Mouse (Mus musculus) E14TG2a.4 (cell line): ENCODE data around the gene Myo1e.
A peak's percentile ranks its signal among the peaks of the same experiment; 100 is the strongest.

Experiments
- H3K27me3 ChIP-seq: 2 replicates; pipeline ENCODE4 v1.6.1; 2014; ENCODE audit warnings: low read length, control low read depth; ENCODE audit not compliant: insufficient read depth
- H3K36me3 ChIP-seq: 2 replicates; pipeline ENCODE4 v1.6.1; 2014; ENCODE audit warnings: low read length, control low read depth; ENCODE audit not compliant: insufficient read depth
- H3K4me1 ChIP-seq: replicated peaks from 2 replicates; pipeline ENCODE4 v1.6.1; 2014; ENCODE audit warnings: low read depth, low read length, control low read depth
- H3K4me3 ChIP-seq: replicated peaks from 2 replicates; pipeline ENCODE4 v1.5.1; 2014; ENCODE audit warnings: mild to moderate bottlenecking, low read length
- H3K9me3 ChIP-seq: 2 replicates; pipeline ENCODE4 v1.6.1; 2014; ENCODE audit warnings: low read length, control low read depth
- CTCF ChIP-seq: conservative IDR thresholded peaks from 2 replicates; pipeline ENCODE4 v1.5.1; 2014; ENCODE audit warnings: low read length
- NANOG ChIP-seq: IDR thresholded peaks from 2 replicates; pipeline ENCODE4 v1.6.1; 2014; ENCODE audit warnings: borderline replicate concordance, low read length, mixed read lengths
- POU5F1 ChIP-seq: IDR thresholded peaks from 2 replicates; pipeline ENCODE4 v1.6.1; 2014; ENCODE audit warnings: low read length, borderline replicate concordance

Gene Myo1e

DNA sequence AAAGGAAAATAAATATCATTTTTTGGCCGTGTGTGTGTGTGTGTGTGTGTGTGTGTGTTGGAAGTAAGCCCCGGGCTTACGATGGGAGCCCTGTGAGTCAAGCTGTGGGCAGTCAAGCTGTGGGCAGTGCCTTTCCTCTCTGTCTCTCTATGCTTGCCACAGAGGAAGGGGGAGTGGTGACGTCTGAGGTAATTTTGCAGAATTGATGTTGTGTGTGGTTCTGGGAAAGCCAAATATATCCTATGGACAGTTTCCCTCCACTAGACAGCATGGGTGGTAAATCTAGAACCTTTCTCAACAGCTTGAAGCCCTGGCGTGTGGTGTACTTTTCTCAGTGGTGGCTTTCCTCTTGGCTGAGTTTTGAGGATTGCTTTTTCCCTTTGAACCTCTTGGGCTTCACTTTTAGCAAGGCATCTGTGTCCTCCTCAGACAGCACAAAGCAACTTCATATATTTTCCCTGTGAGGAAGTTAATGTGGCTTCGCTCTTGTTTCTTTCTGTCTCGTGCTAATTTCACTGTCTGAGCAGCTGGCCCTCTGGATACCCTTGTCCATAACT is 77.5 kb downstream of the Myo1e start:
- Histone ChIP-seq H3K4me1 (peaks cover 34% of the 10 kb centered on the region), H3K4me3 (no peak overlapping the region), H3K27me3 (no peaks in the 10 kb centered on the region), H3K36me3 (peaks cover 6% of the 10 kb centered on the region; the same call in 1 of the 2 replicates), H3K9me3 (no peaks in the 10 kb centered on the region)
- TF ChIP-seq NANOG (no peak), POU5F1 (no peak), CTCF (no peak)

GRCm38 (mm10) chr9:70290785-70291184 is 83.6 kb downstream of the Myo1e start:
- TF ChIP-seq POU5F1 (no peak), CTCF (no peak), NANOG (no peak)
- Histone ChIP-seq H3K36me3 (peaks cover 7% of the 10 kb centered on the region; the same call in 1 of the 2 replicates), H3K9me3 (no peaks in the 10 kb centered on the region), H3K4me3 (no peak overlapping the region), H3K27me3 (no peaks in the 10 kb centered on the region), H3K4me1 (no peaks in the 10 kb centered on the region)

- H3K4me1 ChIP-seq, result peaks cover 15% of the 10 kb centered on the region
- TF ChIP-seq CTCF (no peak), POU5F1 (no peak), NANOG (no peak)
- H3K4me3 ChIP-seq, result no peak overlapping the region
- no peaks in the 10 kb centered on the region for H3K9me3 ChIP-seq
- peaks cover 4% of the 10 kb centered on the region; the same call in 1 of the 2 replicates for H3K36me3 ChIP-seq
- H3K27me3 ChIP-seq, result no peaks in the 10 kb centered on the region
These were observed 89.8 kb downstream of the Myo1e start for GRCm38 (mm10) chr9:70296916-70297315.

DNA sequence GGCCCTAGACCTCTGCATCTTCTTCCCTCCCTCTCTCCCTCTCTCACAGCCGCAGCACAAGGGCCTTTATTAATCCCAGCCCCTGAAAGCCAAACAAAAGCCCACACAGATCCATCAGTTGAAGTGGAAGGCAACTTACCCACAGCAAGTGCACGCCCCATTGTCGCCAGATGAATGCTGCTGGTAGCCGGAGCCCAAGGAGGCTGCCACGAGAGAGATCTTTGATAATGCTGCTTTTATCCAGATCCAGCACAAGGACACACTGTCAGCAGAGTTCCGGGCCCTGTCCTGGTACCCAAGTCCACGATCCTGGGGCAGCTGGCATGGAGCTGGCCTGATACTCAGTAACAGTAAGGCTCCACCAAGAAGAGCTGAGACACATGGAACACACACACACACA is 91.1 kb downstream of the Myo1e start:
- TF ChIP-seq NANOG (no peak), CTCF (no peak), POU5F1 (no peak)
- H3K4me1 ChIP-seq, result peaks cover 15% of the 10 kb centered on the region
- H3K36me3 ChIP-seq, result peaks cover 12% of the 10 kb centered on the region
- H3K4me3 ChIP-seq, result no peak overlapping the region
- H3K27me3 ChIP-seq, result no peaks in the 10 kb centered on the region
- no peaks in the 10 kb centered on the region for H3K9me3 ChIP-seq

DNA sequence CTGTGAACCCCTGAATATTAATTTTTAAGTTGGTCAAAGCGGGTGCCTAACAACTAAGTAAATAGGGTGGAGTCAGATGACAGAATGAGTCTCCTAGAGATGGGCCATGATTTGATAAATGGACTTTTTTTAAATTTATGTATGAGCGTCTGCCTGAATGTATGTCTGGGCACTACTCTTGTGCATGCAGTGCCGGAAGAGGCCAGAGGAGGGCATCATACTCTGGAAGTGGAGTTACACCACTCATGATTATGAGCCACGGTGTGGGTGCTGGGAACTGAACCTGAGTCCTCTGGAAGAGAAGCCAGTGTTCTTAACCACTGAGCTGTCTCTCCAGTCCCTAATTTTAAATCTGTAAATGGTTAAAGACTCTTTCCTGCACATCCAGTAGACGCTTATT is 93.6 kb downstream of the Myo1e start:
- TF ChIP-seq CTCF, result peak; percentile 40; the same call in 1 of the 2 replicates
- TF ChIP-seq POU5F1, result no peak
- TF ChIP-seq NANOG, result no peak
- H3K4me3 ChIP-seq, result no peak overlapping the region

DNA sequence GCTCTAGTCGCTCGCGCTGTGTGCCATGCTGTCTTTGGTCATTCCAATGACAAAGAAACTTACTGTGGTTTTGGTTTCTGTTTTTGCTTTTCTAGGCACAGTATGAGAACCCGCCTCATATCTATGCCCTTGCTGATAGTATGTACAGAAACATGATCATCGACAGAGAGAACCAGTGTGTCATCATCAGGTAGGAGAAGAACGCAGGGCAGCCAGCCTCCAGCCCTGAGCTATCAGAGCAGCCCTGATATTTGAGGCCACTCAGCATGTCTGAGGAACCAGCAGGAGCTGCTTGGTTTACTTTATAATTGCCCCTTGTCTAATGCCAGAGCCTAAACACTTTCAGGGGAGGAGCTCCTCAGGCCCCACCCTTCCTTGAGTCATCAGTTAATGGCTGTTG is 94.4 kb downstream of the Myo1e start:
- Histone ChIP-seq H3K27me3 (no peaks in the 10 kb centered on the region), H3K4me3 (no peak overlapping the region), H3K36me3 (peaks cover 17% of the 10 kb centered on the region), H3K9me3 (no peaks in the 10 kb centered on the region), H3K4me1 (peaks cover 12% of the 10 kb centered on the region)
- no peak for TF ChIP-seq NANOG
- TF ChIP-seq CTCF, result no peak
- no peak for TF ChIP-seq POU5F1

More for the DNA sequence above, 93.6 kb downstream of the Myo1e start:
- Histone ChIP-seq H3K36me3 (peaks cover 12% of the 10 kb centered on the region), H3K4me1 (peaks cover 15% of the 10 kb centered on the region), H3K9me3 (no peaks in the 10 kb centered on the region), H3K27me3 (no peaks in the 10 kb centered on the region)

DNA sequence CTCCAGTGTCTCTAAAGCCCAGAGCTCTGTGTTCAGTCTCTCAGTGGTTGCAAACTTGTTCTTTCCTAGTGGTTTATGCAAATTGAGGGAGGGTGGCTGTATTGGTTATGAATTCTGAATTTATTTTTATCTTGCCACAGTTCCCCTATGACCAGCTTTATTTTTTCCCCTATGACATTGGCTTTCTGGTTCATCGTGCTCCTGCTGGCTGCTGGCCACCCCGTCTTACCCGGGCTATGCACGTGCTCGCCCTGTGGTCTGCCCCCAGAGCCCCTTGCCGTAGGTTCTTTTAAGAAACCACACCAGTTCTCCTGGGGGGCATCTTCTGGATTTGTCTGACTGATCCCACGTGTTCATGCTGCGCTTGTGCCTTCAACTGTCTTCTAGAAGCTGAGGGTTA is 97.8 kb downstream of the Myo1e start:
- Histone ChIP-seq H3K4me1 (peaks cover 8% of the 10 kb centered on the region; the same call in 1 of the 2 replicates), H3K36me3 (peaks cover 13% of the 10 kb centered on the region; the same call in 1 of the 2 replicates), H3K27me3 (no peaks in the 10 kb centered on the region), H3K4me3 (no peak overlapping the region), H3K9me3 (no peaks in the 10 kb centered on the region)
- no peak for TF ChIP-seq POU5F1
- TF ChIP-seq NANOG, result no peak
- no peak for TF ChIP-seq CTCF

- Histone ChIP-seq H3K4me1 (no peaks in the 10 kb centered on the region), H3K9me3 (no peaks in the 10 kb centered on the region), H3K4me3 (no peak overlapping the region), H3K27me3 (no peaks in the 10 kb centered on the region), H3K36me3 (peaks cover 4% of the 10 kb centered on the region; the same call in 1 of the 2 replicates)
- no peak for TF ChIP-seq POU5F1
- TF ChIP-seq NANOG, result no peak
- no peak for TF ChIP-seq CTCF
These were observed 102.9 kb downstream of the Myo1e start for GRCm38 (mm10) chr9:70310046-70310445.

DNA sequence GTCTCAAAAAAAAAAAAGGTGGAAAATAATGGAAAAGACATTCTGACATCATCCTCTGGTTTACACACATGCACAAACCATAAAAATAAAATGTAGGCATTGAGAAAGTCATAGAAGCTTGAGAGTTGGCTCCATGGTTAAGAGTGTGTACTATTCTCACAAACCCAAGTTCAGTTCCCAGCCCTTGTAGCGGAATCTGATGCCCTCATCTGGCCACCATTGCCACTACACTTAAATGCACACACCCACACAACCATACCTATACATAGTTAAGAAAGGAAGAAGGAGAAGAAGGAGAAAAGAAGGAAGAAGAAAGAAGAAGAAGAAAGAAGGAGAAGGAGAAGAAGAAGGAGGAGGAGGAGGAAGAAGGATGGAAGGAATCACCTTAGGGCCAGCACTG is 106.9 kb downstream of the Myo1e start:
- no peak overlapping the region for H3K4me3 ChIP-seq
- no peaks in the 10 kb centered on the region for H3K9me3 ChIP-seq
- H3K4me1 ChIP-seq, result peaks cover 8% of the 10 kb centered on the region
- no peaks in the 10 kb centered on the region for H3K27me3 ChIP-seq
- TF ChIP-seq POU5F1 (no peak), CTCF (peak; percentile 11; the same call in 1 of the 2 replicates)
- no peaks in the 10 kb centered on the region for H3K36me3 ChIP-seq
